Mouse (Mus musculus) induced T-regulatory cell, adult 2 months (primary cell): Measurements from ENCODE around the gene Hacd3.

Experiments used
- DNase-seq: peaks from one replicate; pipeline ENCODE4 v3.0.0-alpha.2; 2012; ENCODE audit warnings: low read depth

Hacd3 gene

DNA sequence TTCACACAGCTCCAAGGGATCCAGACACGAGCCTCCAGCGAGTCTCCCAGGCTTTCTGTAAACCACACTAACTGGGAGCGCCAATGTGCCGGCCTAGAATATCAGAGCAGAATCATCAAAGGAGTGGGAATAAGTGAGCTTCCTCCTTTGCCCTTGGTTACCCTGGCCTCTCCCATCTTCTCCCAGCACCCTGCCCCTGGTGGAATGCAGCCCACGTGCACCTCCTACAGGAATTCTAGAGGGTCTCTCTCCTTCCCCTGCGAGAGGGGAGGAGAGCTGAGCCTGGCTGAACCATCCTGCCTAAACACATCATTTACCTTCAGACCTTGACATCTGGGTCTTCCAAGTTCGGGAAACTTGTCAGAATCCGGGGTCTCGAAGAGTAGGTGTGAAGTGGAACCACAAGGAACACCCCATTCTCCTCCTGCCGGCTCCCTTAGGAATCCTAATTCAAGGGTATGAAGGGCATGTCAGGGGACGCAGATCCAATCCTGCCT lies 70.3 kb downstream of the Hacd3 start, which contains the start of gene Slc24a1:
Gene Slc24a1, minus strand, starts transcription at position 447 of the 497 bp plus-strand sequence.
- no peak for DNase-seq

DNA sequence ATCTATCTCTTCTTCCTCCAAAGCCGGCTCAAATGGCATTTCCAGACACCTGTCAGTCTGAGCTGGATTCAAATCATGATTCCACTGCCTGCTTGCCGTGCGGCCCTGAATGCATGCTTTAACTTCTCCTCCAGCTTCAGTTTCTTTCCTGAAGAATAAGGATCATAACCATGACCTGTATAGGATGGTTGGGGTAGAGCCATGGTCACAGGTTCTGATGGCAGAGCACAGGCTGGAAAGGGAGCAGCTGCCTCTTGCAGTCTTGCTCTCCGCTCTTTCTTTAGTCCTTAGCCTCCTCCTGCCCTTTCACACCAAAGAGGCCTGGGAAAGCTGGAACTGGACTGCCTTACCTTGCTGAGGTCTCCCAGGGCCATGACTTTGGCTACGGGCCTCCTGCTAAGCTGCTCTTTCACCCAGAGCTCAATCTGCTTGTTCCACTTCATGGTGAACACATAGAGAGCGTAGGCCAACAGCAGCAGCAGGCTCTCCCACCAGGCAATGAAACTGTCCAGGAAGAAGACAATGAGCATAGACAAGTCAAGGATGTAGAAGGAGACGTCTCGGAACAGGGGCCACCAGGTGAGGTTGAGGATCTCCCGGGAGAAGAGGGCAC lies 73.9 kb downstream of the Hacd3 start:
- DNase-seq: no peak

DNA sequence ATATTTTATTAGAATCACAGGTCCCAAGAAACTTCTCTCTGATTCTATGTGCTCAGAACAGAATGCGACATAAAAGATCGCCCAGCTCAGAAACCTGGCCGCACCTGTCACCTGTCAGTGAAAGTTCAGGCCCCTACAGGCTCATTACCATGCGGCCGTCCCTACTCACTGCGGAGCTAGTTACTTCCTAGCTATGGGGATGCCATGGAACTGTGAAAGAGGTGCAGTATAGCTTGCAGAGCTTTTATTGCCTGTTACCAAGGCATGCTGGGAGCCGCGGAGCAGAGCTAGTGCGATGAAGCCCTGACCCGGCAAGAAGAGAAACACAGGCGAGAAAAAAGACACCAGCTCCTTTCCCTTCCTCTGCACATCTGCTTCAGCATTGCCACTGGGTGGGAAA lies 77.5 kb downstream of the Hacd3 start:
- no peak for DNase-seq

DNA sequence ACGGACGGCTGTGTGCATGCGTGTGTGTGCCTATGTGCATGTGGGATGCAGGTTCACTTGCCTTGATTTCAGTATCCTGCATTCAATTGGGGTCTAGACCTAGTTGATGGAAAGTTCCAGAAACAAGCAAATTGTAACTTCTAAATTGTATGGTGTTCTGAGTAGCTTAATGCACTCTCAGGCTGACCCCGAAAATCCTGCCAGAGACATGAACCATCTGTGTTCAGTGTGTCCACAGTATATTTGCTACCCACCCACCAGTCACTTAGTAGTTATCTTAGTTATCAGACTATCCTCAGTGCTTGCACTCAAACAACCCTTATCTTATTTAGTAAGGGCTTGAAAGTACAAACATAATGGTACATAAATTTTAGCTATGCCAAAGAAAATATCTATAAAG lies 79.8 kb downstream of the Hacd3 start:
- DNase-seq: no peak

DNA sequence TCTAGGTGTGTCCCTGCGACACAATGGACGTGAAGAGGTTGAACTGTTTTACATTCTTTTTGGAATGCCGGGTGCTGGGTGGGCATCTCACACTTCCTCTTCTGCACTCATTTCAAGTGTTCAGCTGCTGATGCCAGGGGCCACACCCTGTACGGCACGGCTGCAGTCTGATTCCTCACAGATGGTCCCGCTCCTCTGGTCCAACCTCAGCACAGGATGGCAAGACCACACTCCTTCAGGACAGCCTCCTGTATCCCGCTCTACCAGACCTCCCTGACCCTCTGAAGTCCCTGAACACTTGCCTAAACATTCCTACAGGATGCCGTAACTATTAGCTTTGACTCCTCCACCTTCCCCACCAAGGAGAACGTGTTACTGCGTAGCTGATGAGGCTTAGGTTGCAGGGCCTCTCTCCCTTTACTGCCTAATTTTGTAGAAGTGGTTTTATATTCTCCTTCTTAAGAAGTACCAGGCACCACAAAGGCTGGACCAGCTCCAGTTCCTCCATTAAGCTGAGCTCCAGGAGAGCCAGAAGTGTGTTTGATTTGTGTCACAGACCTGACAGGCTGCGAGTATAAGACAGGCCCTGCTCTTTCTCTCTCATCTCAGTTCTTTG lies 80.7 kb downstream of the Hacd3 start:
- no peak for DNase-seq

DNA sequence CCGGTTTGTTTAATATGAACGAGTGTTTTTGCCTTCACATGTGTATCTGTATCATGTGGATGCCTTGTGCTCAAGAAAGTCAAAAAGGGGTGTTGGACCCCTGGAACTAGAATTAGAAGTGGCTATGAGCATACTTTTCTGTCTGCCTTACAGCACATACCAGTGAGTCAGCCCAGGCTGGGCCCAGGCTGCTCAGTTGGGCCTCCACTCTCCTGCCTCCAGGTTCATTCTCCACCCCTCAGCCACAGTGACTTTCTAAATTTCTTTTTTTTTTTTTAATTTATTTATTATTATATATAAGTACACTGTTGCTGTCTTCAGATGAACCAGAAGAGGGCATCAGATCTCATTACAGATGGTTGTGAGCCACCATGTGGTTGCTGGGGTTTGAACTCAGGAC lies 81.7 kb downstream of the Hacd3 start:
- DNase-seq: no peak

DNA sequence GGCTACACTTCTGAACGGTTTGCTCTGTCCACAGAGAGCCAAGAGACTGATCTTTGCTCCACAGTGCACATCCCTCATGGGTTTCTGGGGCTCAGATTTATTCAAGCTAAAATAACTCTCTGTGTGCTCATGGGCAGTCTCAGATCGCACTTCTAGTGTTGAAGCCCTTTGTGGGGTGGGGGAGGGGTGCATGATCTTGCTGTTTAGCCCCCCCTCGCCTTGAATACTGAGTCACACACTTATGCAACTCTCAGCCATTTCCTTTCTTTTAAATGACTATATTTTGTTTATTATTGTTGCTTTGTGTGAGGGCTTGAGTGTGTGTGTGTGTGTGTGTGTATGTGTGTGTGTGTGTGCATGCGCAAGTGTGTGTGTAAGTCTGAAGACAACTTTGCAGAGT lies 82.2 kb downstream of the Hacd3 start:
- DNase-seq: no peak

DNA sequence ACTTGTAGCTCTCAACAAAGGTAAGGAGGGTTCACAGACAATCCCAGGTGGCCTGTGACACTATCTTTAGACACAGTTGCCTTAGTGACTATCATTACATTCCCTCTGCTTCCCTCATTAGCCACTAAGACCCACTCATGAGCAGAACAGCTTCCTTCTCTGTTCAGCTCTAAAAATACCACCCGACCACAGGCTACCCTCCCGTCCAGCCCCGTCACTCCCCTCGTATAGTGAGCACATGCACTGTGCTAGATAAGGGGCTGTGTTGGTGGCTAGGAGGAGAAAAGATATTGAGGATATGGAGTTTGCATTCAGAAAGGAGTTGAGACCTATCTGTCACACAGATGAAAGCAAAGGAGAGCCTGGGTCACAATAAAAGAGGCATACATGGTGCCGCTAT lies 83.0 kb downstream of the Hacd3 start:
- no peak for DNase-seq

DNA sequence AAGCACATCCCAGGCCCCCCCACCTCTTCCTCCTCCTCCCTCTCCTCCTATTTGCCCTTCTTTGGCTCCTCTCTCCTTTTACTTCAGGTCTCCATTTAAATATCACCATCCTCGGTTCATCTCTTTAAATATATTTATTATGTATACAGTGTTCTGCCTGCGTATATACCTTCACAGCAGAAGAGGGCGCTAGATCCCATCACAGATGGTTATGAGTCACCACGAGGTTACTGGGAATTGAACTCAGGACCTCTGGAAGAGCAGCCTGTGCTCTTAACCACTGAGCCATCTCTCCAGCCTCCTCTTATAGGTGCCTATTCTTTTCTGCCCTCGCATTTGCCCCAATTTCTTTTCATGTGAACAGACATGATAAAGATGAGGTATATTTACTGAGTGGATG lies 84.0 kb downstream of the Hacd3 start:
- peak; percentile 35 for DNase-seq
